Mouse (Mus musculus) forebrain, embryonic 12.5 days (tissue): ENCODE measurements at regions not wholly inside any gene's neighbourhood (a gene's known extent, or its start where the extent isn't known, plus 50 kb on each side); places are given as distances from the start of the nearest gene placed in this dataset.

Source experiments
- ATAC-seq: fragments of 200-750 bp; cut with Nextera tagmentation; 2 replicates; pipeline ENCODE4 v1.8.0; 2017; ENCODE audit warnings: moderate TSS enrichment; ENCODE audit not compliant: low FRiP score
- H3K27ac ChIP-seq: fragments of 300-500 bp; sonication (generic); 2 replicates; pipeline ENCODE4 v1.5.1; 2016; ENCODE audit warnings: mild to moderate bottlenecking
- H3K27me3 ChIP-seq: fragments of 300-500 bp; sonication (generic); 2 replicates; pipeline ENCODE4 v1.6.1; 2016; ENCODE audit warnings: mild to moderate bottlenecking
- H3K36me3 ChIP-seq: fragments of 300-500 bp; sonication (generic); replicated peaks from 2 replicates; pipeline ENCODE4 v1.6.1; 2016; ENCODE audit warnings: mild to moderate bottlenecking
- H3K4me1 ChIP-seq: fragments of 300-500 bp; sonication (generic); 2 replicates; pipeline ENCODE4 v1.6.1; 2016
- H3K4me2 ChIP-seq: fragments of 300-500 bp; sonication (generic); 2 replicates; pipeline ENCODE4 v1.6.1; 2016; ENCODE audit warnings: mild to moderate bottlenecking, moderate library complexity
- H3K4me3 ChIP-seq: fragments of 300-500 bp; sonication (generic); replicated peaks from 2 replicates; pipeline ENCODE4 v1.5.1; 2016; ENCODE audit warnings: mild to moderate bottlenecking
- H3K9ac ChIP-seq: fragments of 300-500 bp; sonication (generic); 2 replicates; pipeline ENCODE4 v1.6.1; 2016; ENCODE audit warnings: mild to moderate bottlenecking
- H3K9me3 ChIP-seq: fragments of 300-500 bp; sonication (generic); 2 replicates; pipeline ENCODE4 v1.6.1; 2016
- WGBS: fragments of 180-500 bp; shearing (Covaris S2); methylation state at CpG from one replicate; pipeline ENCODE4 v1.1.7; 2016; 5-methylcytosine and 5-hydroxymethylcytosine counted together

DNA sequence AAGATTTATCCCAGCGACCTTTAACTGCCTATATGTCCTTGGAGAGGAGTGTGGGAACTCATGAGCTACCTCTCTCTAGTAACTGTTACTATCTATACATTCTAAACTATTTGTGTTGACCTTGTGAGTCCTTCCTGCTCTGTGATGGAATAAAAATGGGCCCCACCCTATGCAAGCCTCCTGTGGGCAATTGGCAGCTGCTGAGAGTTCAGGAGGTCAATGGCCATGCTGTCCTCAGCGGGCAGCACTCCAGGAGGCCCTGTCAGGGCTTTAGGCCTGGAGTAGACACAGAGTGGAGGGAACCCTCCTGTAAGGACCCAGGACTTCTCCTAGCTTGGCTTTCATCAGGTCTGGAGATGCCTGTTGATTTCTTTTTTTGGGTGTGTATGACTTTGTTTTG, 373.1 kb downstream of the Slc4a3 start:
- no peaks in the 10 kb centered on the region for H3K36me3 ChIP-seq
- H3K9me3 ChIP-seq, result no peaks in the 10 kb centered on the region
- H3K27ac ChIP-seq, result no peak overlapping the region
- H3K9ac ChIP-seq, result no peak overlapping the region
- no peak for ATAC-seq
- H3K4me3 ChIP-seq, result no peak overlapping the region
- 0 out of 2 replicates have a peak, but pooled peaks cover 3% of the 10 kb centered on the region for H3K4me1 ChIP-seq
- 86% methylated on average over 2 of the region's 2 CpGs for WGBS
- peaks cover 10% of the 10 kb centered on the region; the same call in 1 of the 2 replicates for H3K27me3 ChIP-seq
- H3K4me2 ChIP-seq, result no peak overlapping the region

DNA sequence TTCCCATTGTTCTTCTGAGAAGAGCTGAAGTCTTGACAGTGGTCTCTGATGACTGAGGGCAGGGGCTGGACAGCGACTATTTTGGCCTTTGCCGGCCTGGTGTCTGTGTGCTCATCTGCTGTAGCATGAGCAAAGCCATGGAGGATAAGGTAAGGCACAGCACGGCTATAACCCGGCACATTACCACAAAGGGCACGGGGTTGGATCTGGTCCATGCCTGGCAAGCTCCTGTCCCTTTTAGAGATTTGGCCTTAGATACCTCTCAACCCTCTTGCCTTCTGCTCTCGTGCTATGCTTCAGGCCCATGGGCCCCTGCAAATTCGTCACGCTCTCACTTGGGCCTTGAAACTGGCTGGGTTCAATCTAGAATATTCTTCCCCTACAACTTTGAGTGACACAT, 379.0 kb downstream of the Slc4a3 start:
- Histone ChIP-seq H3K4me3 (no peak overlapping the region), H3K4me1 (peaks cover 15% of the 10 kb centered on the region), H3K27ac (0 out of 2 replicates have a peak overlapping the region, but pooled peaks have one; percentile 42), H3K4me2 (no peak overlapping the region), H3K9me3 (no peaks in the 10 kb centered on the region), H3K36me3 (no peaks in the 10 kb centered on the region), H3K9ac (no peak overlapping the region), H3K27me3 (peaks cover 13% of the 10 kb centered on the region)
- 81% methylated on average over 8 of the region's 8 CpGs for WGBS
- ATAC-seq, result no peak

- H3K9ac ChIP-seq, result no peak overlapping the region
Observed at GRCm38 (mm10) chr1:75925802-75926201, 379.7 kb downstream of the Slc4a3 start.

DNA sequence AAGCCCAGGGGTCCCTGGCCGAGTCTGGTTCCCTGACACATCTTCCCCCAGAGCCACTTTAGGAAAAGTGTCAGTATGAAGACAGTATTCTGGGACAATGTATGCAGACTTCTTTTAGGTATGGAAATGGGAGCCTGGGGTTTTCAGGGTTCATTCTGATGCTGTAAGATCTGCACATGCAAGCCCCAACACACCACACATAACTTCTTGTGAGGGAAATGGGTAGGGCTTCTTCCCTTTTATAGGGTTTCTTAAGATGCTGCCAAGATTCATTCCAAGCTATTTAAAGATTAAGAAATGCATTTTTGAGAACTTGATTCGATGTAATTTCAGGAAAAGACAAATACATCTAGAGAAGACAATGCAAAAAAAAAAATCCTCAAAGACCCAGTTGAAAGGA, 385.8 kb downstream of the Slc4a3 start:
- H3K27ac ChIP-seq, result no peak overlapping the region
- no peak for ATAC-seq
- H3K4me3 ChIP-seq, result no peak overlapping the region
- 0 out of 2 replicates have a peak, but pooled peaks cover 5% of the 10 kb centered on the region for H3K4me1 ChIP-seq
- 63% methylated on average over 2 of the region's 2 CpGs for WGBS
- H3K27me3 ChIP-seq, result peaks cover 13% of the 10 kb centered on the region
- no peak overlapping the region for H3K4me2 ChIP-seq
- H3K36me3 ChIP-seq, result no peaks in the 10 kb centered on the region
- H3K9ac ChIP-seq, result no peak overlapping the region
- no peaks in the 10 kb centered on the region; the same call in 1 of the 2 replicates for H3K9me3 ChIP-seq

More at GRCm38 (mm10) chr1:75925802-75926201, 379.7 kb downstream of the Slc4a3 start:
- Histone ChIP-seq H3K36me3 (no peaks in the 10 kb centered on the region), H3K4me3 (no peak overlapping the region), H3K27ac (peak overlapping the region; percentile 42), H3K4me1 (peaks cover 15% of the 10 kb centered on the region), H3K27me3 (peaks cover 13% of the 10 kb centered on the region), H3K4me2 (no peak overlapping the region), H3K9me3 (no peaks in the 10 kb centered on the region)
- ATAC-seq, result peak; percentile 93
- 5% methylated on average over 9 of the region's 9 CpGs for WGBS

GRCm38 (mm10) chr1:75933831-75934230, 387.8 kb downstream of the Slc4a3 start:
- H3K27me3 ChIP-seq, result peaks cover 7% of the 10 kb centered on the region; the same call in 1 of the 2 replicates
- no peaks in the 10 kb centered on the region for H3K36me3 ChIP-seq
- WGBS, result 81% methylated on average over 4 of the region's 4 CpGs
- H3K9me3 ChIP-seq, result no peaks in the 10 kb centered on the region; the same call in 1 of the 2 replicates
- H3K4me1 ChIP-seq, result peaks cover 9% of the 10 kb centered on the region; the same call in 1 of the 2 replicates
- H3K4me2 ChIP-seq, result no peak overlapping the region
- no peak overlapping the region for H3K9ac ChIP-seq
- H3K27ac ChIP-seq, result no peak overlapping the region
- ATAC-seq, result no peak
- H3K4me3 ChIP-seq, result no peak overlapping the region

DNA sequence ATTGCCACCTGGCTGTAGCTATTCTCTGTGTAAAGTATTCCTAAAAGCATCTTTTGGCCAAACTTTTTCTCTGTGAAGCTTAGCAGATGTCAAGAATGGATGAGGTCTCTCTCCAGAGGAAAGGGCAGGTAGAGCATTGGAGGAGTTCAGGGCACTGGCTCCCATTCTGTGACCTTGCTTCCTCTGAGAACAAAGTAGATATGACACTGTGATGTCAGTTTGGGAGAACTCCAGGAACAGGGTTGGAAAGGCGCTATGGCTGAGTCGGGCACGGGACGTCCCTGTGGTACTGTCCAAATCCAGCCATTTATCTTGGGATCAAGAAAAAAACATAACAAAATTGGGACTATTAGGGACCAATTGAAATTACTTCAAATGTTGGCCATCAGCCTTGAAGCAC, 388.7 kb downstream of the Slc4a3 start:
- ATAC-seq, result no peak
- H3K9me3 ChIP-seq, result no peaks in the 10 kb centered on the region; the same call in 1 of the 2 replicates
- peaks cover under 1% of the 10 kb centered on the region; the same call in 1 of the 2 replicates for H3K27me3 ChIP-seq
- no peak overlapping the region for H3K4me2 ChIP-seq
- H3K4me1 ChIP-seq, result peaks cover 9% of the 10 kb centered on the region; the same call in 1 of the 2 replicates
- no peak overlapping the region for H3K4me3 ChIP-seq
- no peak overlapping the region for H3K27ac ChIP-seq
- no peaks in the 10 kb centered on the region for H3K36me3 ChIP-seq
- over 99% methylated on average over 4 of the region's 4 CpGs for WGBS
- no peak overlapping the region for H3K9ac ChIP-seq

- Histone ChIP-seq H3K9me3 (no peaks in the 10 kb centered on the region; the same call in 1 of the 2 replicates), H3K36me3 (no peaks in the 10 kb centered on the region), H3K4me2 (no peak overlapping the region), H3K4me3 (no peak overlapping the region), H3K27me3 (no peaks in the 10 kb centered on the region), H3K9ac (no peak overlapping the region), H3K27ac (no peak overlapping the region), H3K4me1 (peaks cover 9% of the 10 kb centered on the region; the same call in 1 of the 2 replicates)
- no peak for ATAC-seq
- 67% methylated on average over 6 of the region's 6 CpGs for WGBS
Observed at GRCm38 (mm10) chr1:75935866-75936265, 389.8 kb downstream of the Slc4a3 start.

DNA sequence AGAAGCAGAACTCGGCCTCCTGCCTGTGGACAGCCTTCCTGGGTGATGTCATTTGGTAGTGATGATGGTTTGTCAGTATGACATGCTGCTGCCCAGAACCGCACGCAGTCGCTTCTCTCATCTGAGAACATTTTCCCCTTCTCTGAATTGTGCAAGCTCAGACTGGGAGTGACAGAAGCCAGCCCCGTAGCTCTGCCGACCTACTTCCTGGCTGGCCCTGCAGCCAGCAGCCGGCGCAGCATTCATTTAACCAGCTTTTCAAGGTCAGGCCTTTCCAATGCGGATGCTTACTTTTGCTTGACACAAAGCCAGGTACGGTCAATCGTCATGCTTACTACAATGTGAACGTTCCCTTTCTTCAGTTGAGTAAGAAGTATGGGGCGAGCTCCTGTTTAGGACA, 390.5 kb downstream of the Slc4a3 start:
- Histone ChIP-seq H3K4me3 (no peak overlapping the region), H3K4me1 (peaks cover 9% of the 10 kb centered on the region; the same call in 1 of the 2 replicates), H3K36me3 (no peaks in the 10 kb centered on the region), H3K27ac (no peak overlapping the region), H3K27me3 (no peaks in the 10 kb centered on the region), H3K9ac (no peak overlapping the region), H3K9me3 (no peaks in the 10 kb centered on the region; the same call in 1 of the 2 replicates), H3K4me2 (no peak overlapping the region)
- no peak for ATAC-seq
- WGBS, result 76% methylated on average over 13 of the region's 13 CpGs

DNA sequence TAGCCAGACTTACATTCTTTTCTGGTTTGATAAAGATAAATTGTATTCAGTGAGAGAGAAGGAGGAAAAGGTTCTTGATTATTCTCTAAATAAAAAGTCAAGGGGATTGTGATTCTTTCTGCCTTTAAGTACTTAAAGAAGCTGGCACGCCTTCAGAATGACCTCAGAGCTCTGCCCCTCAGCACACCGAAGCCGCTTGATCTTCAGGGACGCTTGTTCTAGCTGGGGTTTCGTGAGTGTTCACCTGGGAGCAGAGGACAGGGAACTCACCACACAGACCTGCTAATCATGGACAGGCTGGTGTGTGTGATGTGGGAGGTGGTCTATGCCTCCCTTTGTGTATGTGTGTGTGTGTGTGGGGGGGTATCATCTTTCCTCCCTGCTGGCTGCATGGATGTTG, 391.3 kb downstream of the Slc4a3 start:
- no peak for ATAC-seq
- WGBS, result 73% methylated on average over 5 of the region's 5 CpGs

DNA sequence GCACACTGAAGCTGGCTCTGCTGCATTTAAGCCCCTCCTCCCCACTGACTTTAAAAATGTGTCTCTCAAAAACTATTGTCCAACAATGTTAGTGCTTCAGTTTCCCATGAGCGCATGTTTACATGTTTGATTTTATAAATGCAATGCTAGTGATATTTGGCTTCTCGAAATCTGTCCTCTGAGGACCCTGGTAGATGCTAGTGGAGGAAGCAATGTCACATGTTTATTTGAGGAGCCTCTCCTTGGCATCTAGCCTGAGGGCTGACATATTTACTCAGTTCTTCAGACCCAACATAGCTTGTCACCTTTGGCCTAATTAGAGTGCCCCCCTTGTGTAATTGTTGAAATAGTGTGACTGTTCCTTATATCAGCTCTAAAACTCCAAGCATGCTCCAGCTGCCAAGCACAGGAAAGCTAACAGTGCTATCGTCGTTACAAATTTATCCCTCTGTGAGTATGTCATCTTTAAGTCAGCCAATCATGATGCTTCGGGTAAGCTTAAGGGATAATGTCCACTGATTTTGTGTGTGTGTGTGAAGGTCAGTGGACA, 400.3 kb downstream of the Slc4a3 start:
- no peaks in the 10 kb centered on the region for H3K9me3 ChIP-seq
- H3K27me3 ChIP-seq, result no peaks in the 10 kb centered on the region
- no peaks in the 10 kb centered on the region for H3K36me3 ChIP-seq
- whole genome bisulfite sequencing, result 84% methylated on average over 5 of the region's 5 CpGs
- no peak overlapping the region for H3K4me2 ChIP-seq
- H3K9ac ChIP-seq, result no peak overlapping the region
- H3K4me1 ChIP-seq, result no peaks in the 10 kb centered on the region
- H3K27ac ChIP-seq, result no peak overlapping the region
- no peak for ATAC-seq
- no peak overlapping the region for H3K4me3 ChIP-seq

More for the DNA sequence above, 391.3 kb downstream of the Slc4a3 start:
- Histone ChIP-seq H3K27me3 (no peaks in the 10 kb centered on the region), H3K9ac (no peak overlapping the region), H3K27ac (no peak overlapping the region), H3K4me3 (no peak overlapping the region), H3K9me3 (no peaks in the 10 kb centered on the region; the same call in 1 of the 2 replicates), H3K4me2 (no peak overlapping the region), H3K36me3 (no peaks in the 10 kb centered on the region), H3K4me1 (peaks cover 9% of the 10 kb centered on the region; the same call in 1 of the 2 replicates)

GRCm38 (mm10) chr1:75978203-75978986, 432.3 kb downstream of the Slc4a3 start:
- no peaks in the 10 kb centered on the region for H3K9me3 ChIP-seq
- no peak overlapping the region for H3K4me2 ChIP-seq
- no peaks in the 10 kb centered on the region for H3K36me3 ChIP-seq
- H3K4me3 ChIP-seq, result no peak overlapping the region
- 87% methylated on average over 9 of the region's 9 CpGs for WGBS
- H3K27me3 ChIP-seq, result no peaks in the 10 kb centered on the region
- no peaks in the 10 kb centered on the region for H3K4me1 ChIP-seq
- H3K27ac ChIP-seq, result no peak overlapping the region
- H3K9ac ChIP-seq, result no peak overlapping the region
- no peak for ATAC-seq

DNA sequence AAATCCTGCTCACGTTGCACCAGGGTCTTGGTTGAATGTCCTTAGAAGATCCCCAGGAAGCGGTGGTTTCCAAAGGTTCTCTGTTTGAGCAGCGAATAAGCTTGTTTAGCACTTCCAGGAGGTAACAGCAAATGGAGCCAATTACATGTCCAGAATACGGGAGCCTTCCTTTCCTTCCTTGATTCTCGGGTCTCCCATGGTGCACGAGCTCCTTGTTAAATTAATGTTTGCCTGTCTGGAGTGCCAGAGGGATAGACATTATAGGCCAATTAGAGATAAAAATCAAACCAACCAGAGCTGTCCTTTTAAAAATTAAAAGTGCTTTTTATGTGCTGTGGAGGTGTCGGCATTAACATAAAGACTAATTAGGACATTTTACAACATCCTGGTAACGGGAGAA, 437.0 kb downstream of the Slc4a3 start:
- Histone ChIP-seq H3K9me3 (no peaks in the 10 kb centered on the region), H3K9ac (no peak overlapping the region), H3K4me3 (no peak overlapping the region), H3K27ac (no peak overlapping the region), H3K27me3 (no peaks in the 10 kb centered on the region), H3K4me1 (no peaks in the 10 kb centered on the region), H3K4me2 (no peak overlapping the region), H3K36me3 (no peaks in the 10 kb centered on the region)
- ATAC-seq, result no peak
- WGBS, result 61% methylated on average over 8 of the region's 8 CpGs
